In the genomic region with DNA sequence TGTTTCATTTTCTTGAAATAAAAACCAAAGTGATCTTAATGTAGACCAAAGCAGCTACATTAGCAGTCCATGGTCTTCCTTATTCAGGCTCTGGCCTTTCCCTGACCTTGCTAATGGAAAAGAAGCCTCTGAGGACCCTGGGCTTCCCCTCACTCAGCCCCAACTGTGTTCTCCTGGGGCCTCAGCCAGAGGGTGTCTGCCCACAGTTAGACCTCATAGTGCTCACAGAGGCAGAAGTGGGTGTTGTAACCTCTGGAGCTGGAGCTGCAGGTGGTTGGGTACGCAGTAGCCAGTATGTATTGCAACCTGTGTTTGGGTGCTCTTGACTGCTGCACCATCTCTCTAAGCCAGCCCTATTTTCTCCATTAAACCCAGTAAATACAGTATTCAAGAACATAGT, we compare ENCODE assay signal across 20 mouse cellular contexts. TPM values are rescaled to one million over a fixed set of nuclear protein-coding genes. Genes with fewer than 3 reads are reported as not detected.
DNase-seq lines count a peak whose midpoint lies in the region; ATAC-seq and TF ChIP-seq lines count a peak whose summit lies in the region.
"Had no signal": no experiment of that assay in that cellular context is flagged by ENCODE, and none has a peak within 500 bp of the region (broad histone marks: within the 10 kb centered on the region; RNA-seq: fewer than 3 reads in every experiment).

No protein-coding gene starts in this region.

- no peaks in the 10 kb centered on the region for H3K4me1 ChIP-seq in forebrain, postnatal 0 days (ENCODE audit: insufficient read depth)
- no peaks in the 10 kb centered on the region for H3K4me1 ChIP-seq in forebrain, embryonic 12.5 days
- H3K4me1 ChIP-seq in limb, embryonic 12.5 days (replicated peaks): 0 out of 2 replicates have a peak, but pooled peaks cover 5% of the 10 kb centered on the region
- H3K4me1 ChIP-seq in limb, embryonic 10.5 days: no peaks in the 10 kb centered on the region
- H3K4me1 ChIP-seq in neural tube, embryonic 11.5 days (ENCODE audit: control insufficient read depth, insufficient read depth, low read length): no peaks in the 10 kb centered on the region
- H3K4me1 ChIP-seq: forebrain, embryonic 15.5 days; heart, embryonic 13.5 days had no signal

- H3K27ac ChIP-seq in forebrain, postnatal 0 days (ENCODE audit: low read depth, low read length): 0 out of 2 replicates have a peak overlapping the region, but pooled peaks have one; percentile 54
- no peak overlapping the region for H3K27ac ChIP-seq in forebrain, embryonic 12.5 days
- 0 out of 2 replicates have a peak overlapping the region, but pooled peaks have one; percentile 62 for H3K27ac ChIP-seq in limb, embryonic 12.5 days
- no peak overlapping the region for H3K27ac ChIP-seq in limb, embryonic 10.5 days
- no peak overlapping the region for H3K27ac ChIP-seq in neural tube, embryonic 11.5 days (ENCODE audit: low read depth, low read length)
- H3K27ac ChIP-seq: forebrain, embryonic 15.5 days had no signal

- TF ChIP-seq CTCF in forebrain, postnatal 0 days (IDR thresholded peaks at IDR 0.05; ENCODE audit: low read depth): no peak

- H3K9me3 ChIP-seq in forebrain, postnatal 0 days (ENCODE audit: low read length): no peaks in the 10 kb centered on the region
- no peaks in the 10 kb centered on the region for H3K9me3 ChIP-seq in forebrain, embryonic 12.5 days
- no peaks in the 10 kb centered on the region for H3K9me3 ChIP-seq in limb, embryonic 12.5 days
- no peaks in the 10 kb centered on the region for H3K9me3 ChIP-seq in limb, embryonic 10.5 days (replicated peaks)
- no peaks in the 10 kb centered on the region for H3K9me3 ChIP-seq in neural tube, embryonic 11.5 days (ENCODE audit: control insufficient read depth, low read length)
- H3K9me3 ChIP-seq: forebrain, embryonic 15.5 days; heart, embryonic 13.5 days had no signal

- no peak for DNase-seq in forebrain, postnatal 0 days
- DNase-seq in limb, embryonic 10.5 days (ENCODE audit: low spot score): no peak
- DNase-seq in neural tube, embryonic 11.5 days (ENCODE audit: low spot score): peak; percentile 7
- DNase-seq in neural tube, embryonic 10.5 days (ENCODE audit: extremely low spot score, low spot score): no peak
- DNase-seq in heart, adult 9 months (ENCODE audit: low spot score in 2 of 2): no peak
- DNase-seq in gastrocnemius, adult 8-10 months (ENCODE audit: low spot score in 2 of 2): no peak
- DNase-seq: gastrocnemius, postnatal 14 days; heart, adult 18-20 months; heart, postnatal 14 days; kidney, postnatal 25 days; lung, postnatal 14 days; right cerebral cortex, adult 18-20 months; right cerebral cortex, postnatal 4 days; thymus, postnatal 25 days had no signal

- no peak overlapping the region for H3K4me2 ChIP-seq in forebrain, postnatal 0 days (ENCODE audit: low read depth)
- H3K4me2 ChIP-seq in forebrain, embryonic 12.5 days: no peak overlapping the region
- no peak overlapping the region for H3K4me2 ChIP-seq in limb, embryonic 12.5 days
- H3K4me2 ChIP-seq in neural tube, embryonic 11.5 days (ENCODE audit: low read depth): no peak overlapping the region
- H3K4me2 ChIP-seq: forebrain, embryonic 15.5 days; heart, embryonic 13.5 days had no signal

- H3K36me3 ChIP-seq in forebrain, postnatal 0 days (ENCODE audit: insufficient read depth): peaks cover 51% of the 10 kb centered on the region
- H3K36me3 ChIP-seq in forebrain, embryonic 12.5 days (replicated peaks): peaks cover 93% of the 10 kb centered on the region
- peaks cover 95% of the 10 kb centered on the region for H3K36me3 ChIP-seq in limb, embryonic 12.5 days
- H3K36me3 ChIP-seq in limb, embryonic 10.5 days: peaks cover 99% of the 10 kb centered on the region
- peaks cover 17% of the 10 kb centered on the region for H3K36me3 ChIP-seq in neural tube, embryonic 11.5 days (ENCODE audit: control insufficient read depth, insufficient read depth, low read length)

- H3K27me3 ChIP-seq in forebrain, postnatal 0 days (ENCODE audit: insufficient read depth, low read length): no peaks in the 10 kb centered on the region
- H3K27me3 ChIP-seq in forebrain, embryonic 12.5 days: no peaks in the 10 kb centered on the region
- H3K27me3 ChIP-seq in limb, embryonic 12.5 days: no peaks in the 10 kb centered on the region
- H3K27me3 ChIP-seq in limb, embryonic 10.5 days (ENCODE audit: low read depth, poor library complexity, severe bottlenecking): no peaks in the 10 kb centered on the region
- H3K27me3 ChIP-seq in neural tube, embryonic 11.5 days (ENCODE audit: control insufficient read depth, insufficient read depth, low read length): no peaks in the 10 kb centered on the region
- H3K27me3 ChIP-seq: forebrain, embryonic 15.5 days; heart, embryonic 13.5 days had no signal

- H3K9ac ChIP-seq in forebrain, postnatal 0 days: no peak overlapping the region
- no peak overlapping the region for H3K9ac ChIP-seq in forebrain, embryonic 12.5 days
- no peak overlapping the region for H3K9ac ChIP-seq in limb, embryonic 12.5 days (replicated peaks)
- H3K9ac ChIP-seq in neural tube, embryonic 11.5 days (ENCODE audit: low read length): no peak overlapping the region
- H3K9ac ChIP-seq: forebrain, embryonic 15.5 days; heart, embryonic 13.5 days had no signal

- ATAC-seq in forebrain, postnatal 0 days: no peak
- no peak for ATAC-seq in forebrain, embryonic 12.5 days (ENCODE audit: low FRiP score)
- ATAC-seq in limb, embryonic 12.5 days (ENCODE audit: insufficient number of reproducible peaks, insufficient read depth, low FRiP score, low TSS enrichment, low read depth): no peak
- no peak for ATAC-seq in neural tube, embryonic 11.5 days (ENCODE audit: insufficient read depth, low FRiP score, low TSS enrichment)
- ATAC-seq: CD4-positive, CD25-positive, alpha-beta regulatory T cell, adult 4 months; forebrain, embryonic 15.5 days; intestine, postnatal 0 days had no signal

- WGBS in forebrain, postnatal 0 days: 97% methylated on average over 1 of the region's 1 CpGs
- WGBS in forebrain, embryonic 12.5 days: 96% methylated on average over 1 of the region's 1 CpGs
- 97% methylated on average over 1 of the region's 1 CpGs for WGBS in limb, embryonic 12.5 days
- WGBS in limb, embryonic 10.5 days: 93% methylated on average over 1 of the region's 1 CpGs
- 86% methylated on average over 1 of the region's 1 CpGs for WGBS in neural tube, embryonic 11.5 days

- H3K4me3 ChIP-seq in forebrain, postnatal 0 days (ENCODE audit: low read depth, low read length): no peak overlapping the region
- H3K4me3 ChIP-seq in forebrain, embryonic 12.5 days (replicated peaks): no peak overlapping the region
- no peak overlapping the region for H3K4me3 ChIP-seq in limb, embryonic 12.5 days (replicated peaks)
- no peak overlapping the region for H3K4me3 ChIP-seq in limb, embryonic 10.5 days
- H3K4me3 ChIP-seq in neural tube, embryonic 11.5 days (ENCODE audit: low read depth, low read length): no peak overlapping the region
- H3K4me3 ChIP-seq: forebrain, embryonic 15.5 days; heart, embryonic 13.5 days had no signal

RNA-seq across cellular contexts. Expression of gene Cspg5, which starts 14.5 kb away (rescaled TPM):
- 365 and 387 TPM in 2 replicates for total RNA-seq in forebrain, postnatal 0 days (2014; rRNA removed)
- 234 and 280 TPM in 2 replicates for polyA plus RNA-seq in forebrain, postnatal 0 days (2015; fragmentation: Nextera tagmentation; extraction: Ambion mirVana)
- 21.9 and 22.3 TPM in 2 replicates for polyA plus RNA-seq in forebrain, embryonic 12.5 days (2016; fragmentation: Nextera tagmentation; extraction: Ambion mirVana)
- 0.76 and 1.4 TPM in 2 replicates for polyA plus RNA-seq in limb, embryonic 12.5 days (2016; fragmentation: Nextera tagmentation; extraction: Ambion mirVana)
- polyA plus RNA-seq in limb, embryonic 10.5 days (2016; fragmentation: Nextera tagmentation; extraction: Ambion mirVana): 0.11 and 0.13 TPM in 2 replicates
- polyA plus RNA-seq in neural tube, embryonic 11.5 days (2014; fragmentation: Nextera tagmentation; extraction: Ambion mirVana): 19.6 and 21.3 TPM in 2 replicates
- total RNA-seq in gastrocnemius, adult 8-10 months (2022): under 1 TPM in 2 of 4 experiments, not detected in 2; 0.16 to 0.17 TPM

Comparison
In these comparisons a context has a peak if more than half of its experiments do, and no peak if none do; other contexts are left out.
1. H3K27ac ChIP-seq: peak in forebrain, postnatal 0 days (single experiment) and limb, embryonic 12.5 days (single experiment); none in forebrain, embryonic 12.5 days (single experiment), limb, embryonic 10.5 days (single experiment) and neural tube, embryonic 11.5 days (single experiment).